Mouse (Mus musculus): ENCODE results near the gene Agr2. TPM values are rescaled to one million over a fixed set of nuclear protein-coding genes. Genes with fewer than 3 reads are reported as not detected.
A peak's percentile ranks its signal among the peaks of the same experiment; 100 is the strongest.

Agr2 gene
- polyA plus RNA-seq, 1 experiment, result not detected

DNA sequence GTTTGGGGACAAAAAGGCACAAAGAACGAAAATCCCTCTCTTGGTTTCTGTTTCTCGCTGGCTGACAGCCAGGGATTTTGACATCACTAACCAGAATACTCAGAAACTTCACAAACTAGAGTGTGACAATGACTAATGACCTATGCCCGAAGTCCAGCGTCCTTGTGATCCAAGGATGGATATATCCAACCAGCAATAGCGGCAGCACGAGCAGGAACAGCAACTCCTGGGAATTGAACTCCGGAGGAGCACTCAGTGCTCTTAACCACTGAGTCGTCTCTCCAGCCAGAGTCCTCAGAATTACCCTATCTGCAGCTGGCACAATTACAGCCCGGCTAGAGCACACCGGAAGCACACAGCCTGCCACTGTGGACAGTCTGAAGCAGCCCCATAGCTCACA, 44.1 kb downstream of the Agr2 start:
- Histone ChIP-seq H3K27ac (replicated peaks; ENCODE audit: low read depth, low read length) (peak overlapping the region; percentile 74), H3K4me1 (ENCODE audit: control insufficient read depth, insufficient read depth, insufficient read length, low read length) (peaks cover 8% of the 10 kb centered on the region; the same call in 1 of the 2 replicates), H3K4me3 (ENCODE audit: insufficient read depth, low read depth, low read length) (peak overlapping the region; percentile 50)

DNA sequence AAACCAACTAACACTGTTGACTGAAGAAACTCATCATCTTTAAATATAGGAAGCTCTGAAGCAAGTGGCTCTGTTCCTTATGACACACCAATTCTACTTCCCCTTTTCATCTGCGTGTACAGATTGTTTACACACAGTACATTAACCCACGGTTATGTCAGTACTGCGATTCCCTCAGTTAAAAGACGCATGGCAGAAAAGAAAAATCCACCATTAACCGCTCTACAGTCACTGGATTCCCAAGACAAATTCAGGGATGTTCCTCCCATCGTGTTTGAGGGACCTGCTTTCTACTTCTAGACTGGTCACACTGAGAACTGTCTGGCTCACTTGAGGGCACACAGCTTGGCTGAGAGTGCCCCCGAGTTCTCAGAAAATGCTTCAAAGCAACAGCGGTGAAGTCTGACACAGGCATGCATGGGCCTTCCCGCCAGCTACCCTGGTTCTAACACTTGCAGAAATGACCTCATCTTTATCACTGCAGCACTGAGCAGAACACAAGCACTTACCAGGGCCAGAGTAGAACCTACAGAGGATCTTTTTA, 46.9 kb downstream of the Agr2 start:
- Histone ChIP-seq H3K4me3 (ENCODE audit: insufficient read depth, low read depth, low read length) (peak overlapping the region; percentile 60), H3K4me1 (ENCODE audit: control insufficient read depth, insufficient read depth, insufficient read length, low read length) (peaks cover 7% of the 10 kb centered on the region; the same call in 1 of the 2 replicates), H3K27ac (replicated peaks; ENCODE audit: low read depth, low read length) (peak overlapping the region; percentile 96)

DNA sequence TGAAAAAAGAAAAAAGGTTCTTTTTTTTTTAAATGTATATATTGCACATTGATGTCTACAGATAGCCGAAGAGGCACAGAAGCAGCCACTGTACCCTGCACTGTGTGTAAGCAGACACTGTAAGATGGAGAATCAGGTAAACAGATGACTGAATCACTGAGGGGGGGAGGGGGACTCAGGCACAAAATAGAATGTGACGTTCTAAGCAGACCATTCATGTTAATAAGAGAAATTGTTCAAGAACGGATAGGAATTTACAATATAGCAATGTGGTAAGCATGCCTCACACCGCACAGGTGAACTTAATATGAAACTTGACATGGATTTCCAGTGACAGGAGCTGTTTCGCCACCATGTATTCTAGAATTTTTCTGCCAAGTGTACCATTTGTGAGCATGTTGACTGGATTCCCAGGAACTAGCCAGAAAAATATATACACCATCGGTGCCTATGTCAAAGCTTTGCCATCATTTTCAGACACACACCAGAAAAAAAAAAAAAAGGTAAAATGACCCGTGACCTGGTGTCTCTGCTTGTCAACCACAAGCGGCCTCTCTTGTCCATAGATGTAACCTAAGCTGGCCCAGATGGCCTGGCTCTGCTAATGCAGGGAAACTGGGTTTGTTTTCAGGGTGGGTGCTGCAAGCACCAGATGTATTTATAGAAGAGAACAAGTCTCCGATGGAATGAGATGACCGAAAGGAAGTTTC, 48.0 kb downstream of the Agr2 start:
- Histone ChIP-seq H3K27ac (replicated peaks; ENCODE audit: low read depth, low read length) (peak overlapping the region; percentile 97), H3K4me3 (ENCODE audit: insufficient read depth, low read depth, low read length) (peak overlapping the region; percentile 98), H3K4me1 (ENCODE audit: control insufficient read depth, insufficient read depth, insufficient read length, low read length) (peaks cover 6% of the 10 kb centered on the region; the same call in 1 of the 2 replicates)

DNA sequence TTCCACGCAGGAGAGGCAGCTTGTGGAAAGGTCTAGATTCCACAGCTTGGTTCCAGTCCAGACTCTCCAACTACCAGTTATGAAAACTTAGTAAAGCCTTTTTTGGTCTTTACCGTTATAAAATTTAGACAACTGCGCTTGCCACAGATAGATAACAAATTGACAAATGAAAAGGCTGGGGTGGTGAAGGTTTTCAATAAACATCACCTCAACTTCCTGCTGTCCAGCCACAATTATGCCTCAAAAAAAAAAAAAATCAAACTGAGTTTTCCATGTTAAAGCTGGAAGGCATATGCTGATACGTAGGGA, 48.5 kb downstream of the Agr2 start:
- Histone ChIP-seq H3K4me1 (ENCODE audit: control insufficient read depth, insufficient read depth, insufficient read length, low read length) (peaks cover 2% of the 10 kb centered on the region; the same call in 1 of the 2 replicates), H3K27ac (replicated peaks; ENCODE audit: low read depth, low read length) (peak overlapping the region; percentile 97), H3K4me3 (ENCODE audit: insufficient read depth, low read depth, low read length) (peak overlapping the region; percentile 98)

DNA sequence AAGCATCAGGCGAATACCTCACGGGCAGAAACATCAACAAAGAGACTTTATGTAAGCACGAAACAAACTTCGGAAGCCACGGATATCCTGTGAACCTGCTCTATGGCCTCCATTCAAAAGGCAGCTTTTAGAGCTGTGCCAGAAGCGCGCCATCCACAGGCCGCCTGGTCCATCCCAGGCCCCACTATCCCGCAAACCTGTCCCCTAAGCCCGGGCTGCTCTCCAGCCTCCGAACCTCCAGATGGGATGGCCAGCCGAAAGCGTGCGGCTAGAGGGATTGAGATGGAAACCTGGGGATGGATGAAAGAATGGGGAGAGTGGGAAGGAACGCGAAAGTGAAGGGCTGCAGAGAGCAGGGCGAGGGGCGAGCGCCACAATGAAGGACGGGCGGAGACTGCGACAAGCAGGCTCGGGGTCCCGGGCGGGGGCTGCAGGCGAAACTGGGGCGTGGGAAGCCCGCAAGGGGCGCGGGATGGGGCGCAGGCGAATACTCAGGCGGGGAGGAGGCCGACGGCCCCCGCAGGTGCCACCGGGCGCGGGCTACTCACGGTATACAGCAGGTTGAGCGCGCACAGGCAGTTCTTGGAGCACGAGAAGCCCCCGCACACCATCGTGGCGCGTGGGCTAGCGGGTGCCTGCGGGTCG, 49.1 kb downstream of the Agr2 start:
- Histone ChIP-seq H3K27ac (replicated peaks; ENCODE audit: low read depth, low read length) (peak overlapping the region; percentile 96), H3K4me3 (ENCODE audit: insufficient read depth, low read depth, low read length) (peak overlapping the region; percentile 98), H3K4me1 (ENCODE audit: control insufficient read depth, insufficient read depth, insufficient read length, low read length) (no peaks in the 10 kb centered on the region)

DNA sequence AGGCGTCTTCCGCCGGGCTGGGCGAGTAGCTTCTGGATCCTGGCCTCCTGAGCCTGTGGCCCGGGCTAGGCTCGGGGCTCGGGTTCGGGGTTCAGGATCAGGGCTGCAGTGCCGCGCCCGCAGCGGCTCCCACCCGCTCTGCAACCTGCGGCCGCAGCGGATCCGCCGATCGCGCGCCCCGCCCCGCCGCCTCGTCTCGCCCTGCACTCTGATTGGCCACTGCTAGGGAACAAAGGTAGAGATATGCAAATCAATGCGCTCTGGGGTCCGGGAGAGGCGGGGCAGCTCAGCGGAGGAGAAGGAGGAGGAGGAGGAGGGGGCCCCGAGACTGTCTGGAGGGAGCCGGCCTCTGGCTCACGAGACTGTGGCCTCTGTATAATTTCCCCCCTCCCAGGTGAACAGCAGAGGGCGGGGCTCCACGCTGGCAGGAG, 49.7 kb downstream of the Agr2 start, which contains the start of gene Tspan13:
Tspan13 (minus strand) TSS at position 153 of the 431 bp plus-strand sequence.
- H3K4me1 ChIP-seq (ENCODE audit: control insufficient read depth, insufficient read depth, insufficient read length, low read length), result no peaks in the 10 kb centered on the region
- H3K4me3 ChIP-seq (ENCODE audit: insufficient read depth, low read depth, low read length), result peak within 1 kb of the TSS; percentile 98
- H3K27ac ChIP-seq (replicated peaks; ENCODE audit: low read depth, low read length), result peak within 1 kb of the TSS; percentile 97

DNA sequence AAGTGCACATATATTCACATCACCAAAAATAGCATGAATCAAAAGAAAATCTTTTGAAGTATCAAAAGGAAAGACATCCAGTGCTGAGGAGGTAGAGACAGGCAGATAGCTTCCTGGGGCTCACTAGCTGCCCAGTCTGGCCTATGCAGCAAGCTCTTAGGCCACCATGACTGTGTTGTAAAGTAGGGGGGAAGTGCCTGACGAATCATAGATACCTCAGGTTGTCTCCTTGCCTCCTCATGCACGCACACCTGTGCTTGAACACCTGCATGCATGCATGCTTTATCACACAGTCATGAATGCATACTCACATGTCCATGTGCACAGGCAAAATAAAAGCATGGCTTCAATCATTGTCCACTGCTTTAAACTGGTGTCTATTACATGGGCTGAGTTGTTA, 52.0 kb downstream of the Agr2 start:
- no peak overlapping the region for H3K27ac ChIP-seq (replicated peaks; ENCODE audit: low read depth, low read length)
- no peaks in the 10 kb centered on the region for H3K4me1 ChIP-seq (ENCODE audit: control insufficient read depth, insufficient read depth, insufficient read length, low read length)
- no peak overlapping the region for H3K4me3 ChIP-seq (ENCODE audit: insufficient read depth, low read depth, low read length)

DNA sequence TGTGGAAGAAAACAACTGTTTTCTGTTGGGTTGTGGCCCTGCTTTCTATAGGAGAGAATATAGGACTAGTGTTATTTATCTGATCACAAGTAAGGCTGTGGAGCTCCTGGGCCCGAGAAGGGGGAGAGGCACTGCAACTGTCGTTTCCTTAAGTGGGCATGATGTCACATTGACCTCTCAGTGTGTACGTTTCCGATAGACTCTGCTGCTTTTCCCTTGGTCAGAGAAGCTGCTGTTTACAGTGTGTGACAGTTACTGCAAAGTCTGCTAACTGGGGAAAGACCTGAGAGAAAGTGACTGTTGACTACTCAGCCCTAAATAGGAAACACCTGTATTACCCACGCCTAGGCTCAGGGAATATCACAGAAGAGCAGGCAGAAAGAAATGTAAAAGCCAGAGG, 53.5 kb downstream of the Agr2 start:
- Histone ChIP-seq H3K4me3 (ENCODE audit: insufficient read depth, low read depth, low read length) (no peak overlapping the region), H3K27ac (replicated peaks; ENCODE audit: low read depth, low read length) (no peak overlapping the region), H3K4me1 (ENCODE audit: control insufficient read depth, insufficient read depth, insufficient read length, low read length) (no peaks in the 10 kb centered on the region)

DNA sequence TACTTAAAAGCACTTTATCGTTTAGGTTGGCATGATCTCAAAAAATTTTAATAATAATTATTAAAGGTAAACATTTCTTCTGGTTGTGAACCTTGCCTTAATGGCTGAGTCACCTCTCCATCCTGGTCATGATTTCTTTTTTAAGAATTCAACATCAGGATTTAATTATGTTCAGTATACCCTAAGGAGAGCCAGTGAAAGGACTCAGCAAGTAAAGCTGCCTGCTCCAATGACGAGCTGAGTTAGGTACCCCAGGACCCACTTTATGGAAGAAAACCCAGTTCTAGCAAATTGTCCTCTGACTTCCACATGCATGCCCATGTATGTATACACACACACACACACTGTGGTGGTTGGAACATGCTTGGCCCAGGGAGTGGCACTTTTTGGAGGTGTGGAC, 54.9 kb downstream of the Agr2 start:
- H3K4me3 ChIP-seq (ENCODE audit: insufficient read depth, low read depth, low read length), result no peak overlapping the region
- no peak overlapping the region for H3K27ac ChIP-seq (replicated peaks; ENCODE audit: low read depth, low read length)
- no peaks in the 10 kb centered on the region for H3K4me1 ChIP-seq (ENCODE audit: control insufficient read depth, insufficient read depth, insufficient read length, low read length)

DNA sequence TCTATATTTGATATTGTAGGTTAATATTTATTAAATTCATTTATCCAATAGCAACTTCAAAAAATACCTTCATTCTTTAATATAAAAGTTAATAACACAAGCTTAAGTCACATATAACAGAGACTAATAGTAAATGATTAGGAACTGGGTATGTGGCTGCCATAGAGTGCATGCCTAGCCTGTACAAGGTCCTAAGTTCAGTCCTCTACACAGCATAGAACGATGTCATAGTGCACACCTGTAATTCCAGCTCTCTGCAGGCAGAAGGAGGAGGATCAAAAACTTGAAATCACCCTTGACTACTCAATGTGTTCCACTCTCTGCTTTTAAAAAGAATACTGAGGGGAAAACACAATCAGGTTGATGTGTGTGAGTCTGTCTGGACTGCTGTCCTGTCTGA, 57.6 kb downstream of the Agr2 start:
- H3K4me3 ChIP-seq (ENCODE audit: insufficient read depth, low read depth, low read length), result no peak overlapping the region
- no peak overlapping the region for H3K27ac ChIP-seq (replicated peaks; ENCODE audit: low read depth, low read length)
- no peaks in the 10 kb centered on the region for H3K4me1 ChIP-seq (ENCODE audit: control insufficient read depth, insufficient read depth, insufficient read length, low read length)

Other genes with a start within 250 kb of the Agr2 start
- gene Agr3, start 67.3 kb upstream of the Agr2 start, polyA plus RNA-seq (2012; ENCODE audit: insufficient read depth, insufficient read length, missing spikeins), result not detected in 2 replicates
- 20.6 and 41.0 TPM in 2 replicates for gene Tspan13, start 49.6 kb downstream of the Agr2 start, polyA plus RNA-seq (2012; ENCODE audit: insufficient read depth, insufficient read length, missing spikeins)
- 16.4 and 16.6 TPM in 2 replicates for gene Ankmy2, start 164.2 kb downstream of the Agr2 start, polyA plus RNA-seq (2012; ENCODE audit: insufficient read depth, insufficient read length, missing spikeins)
- 25.0 and 35.3 TPM in 2 replicates for gene Bzw2, start 165.2 kb downstream of the Agr2 start, polyA plus RNA-seq (2012; ENCODE audit: insufficient read depth, insufficient read length, missing spikeins)

Data from brown adipose tissue, adult 24 weeks (tissue).